ENCODE assay signal across 8 mouse cellular contexts in genomic region chr3:152114786-152115185, GRCm38 (mm10). TPM values are rescaled to one million over a fixed set of nuclear protein-coding genes. Genes with fewer than 3 reads are reported as not detected.
DNase-seq lines count a peak whose midpoint lies in the region; ATAC-seq and TF ChIP-seq lines count a peak whose summit lies in the region.

No protein-coding gene starts in this region.

- H3K4me2 ChIP-seq in intestine, postnatal 0 days (replicated peaks; ENCODE audit: low read depth): peak overlapping the region; percentile 32; the same call in 1 of the 2 replicates

- peak; percentile 87 for ATAC-seq in intestine, postnatal 0 days
- ATAC-seq in neutrophil, adult 5-6 weeks (ENCODE audit: extremely low read depth, insufficient number of reproducible peaks, low FRiP score, poor library complexity, severe bottlenecking): peak; percentile 57; the same call in 1 of the 2 replicates
- ATAC-seq in CD4-positive, CD25-positive, alpha-beta regulatory T cell, adult 4 months: no peak

- no peaks in the 10 kb centered on the region for H3K36me3 ChIP-seq in intestine, postnatal 0 days (ENCODE audit: control insufficient read depth, insufficient read depth)

- H3K27ac ChIP-seq in intestine, postnatal 0 days (ENCODE audit: low read depth, low read length): peak overlapping the region; percentile 58
- H3K27ac ChIP-seq in layer of hippocampus, adult 2 months: no peak overlapping the region

- no peak for TF ChIP-seq POLR2A in lung, adult 2 months (IDR thresholded peaks at IDR 0.05; ENCODE audit: borderline replicate concordance, extremely low read depth, low read depth, low read length)

- no peaks in the 10 kb centered on the region for H3K27me3 ChIP-seq in intestine, postnatal 0 days (replicated peaks; ENCODE audit: control insufficient read depth, insufficient read depth, low read length)

- H3K9me3 ChIP-seq in intestine, postnatal 0 days (ENCODE audit: control insufficient read depth): no peaks in the 10 kb centered on the region

- peaks cover 9% of the 10 kb centered on the region; the same call in 1 of the 2 replicates for H3K4me1 ChIP-seq in intestine, postnatal 0 days (replicated peaks; ENCODE audit: control insufficient read depth, insufficient read depth, low read length)
- no peaks in the 10 kb centered on the region for H3K4me1 ChIP-seq in lung, adult 2 months (ENCODE audit: control insufficient read depth, insufficient read depth, low read length)

- no peak overlapping the region for H3K9ac ChIP-seq in intestine, postnatal 0 days (ENCODE audit: low read depth, low read length)

- WGBS in intestine, postnatal 0 days: 9% methylated on average over 10 of the region's 10 CpGs
- WGBS in lung, adult 2 months: 2% methylated on average over 10 of the region's 10 CpGs

- H3K4me3 ChIP-seq in intestine, postnatal 0 days (ENCODE audit: low read depth, low read length): no peak overlapping the region
- H3K4me3 ChIP-seq in lung, adult 2 months (replicated peaks; ENCODE audit: extremely low read depth, low read depth, low read length): no peak overlapping the region
- H3K4me3 ChIP-seq in layer of hippocampus, adult 2 months: no peak overlapping the region

- peak; percentile 94 for DNase-seq in Muller cell, postnatal 12 days (ENCODE audit: inconsistent ontology term)
- peak; percentile 77 for DNase-seq in c-Kit-positive CD71-positive TER-119-negative erythroid progenitor cells, embryonic 14.5 days (ENCODE audit: low read depth)
- peak; percentile 33 for DNase-seq in gonadal fat pad, adult 2 months (ENCODE audit: low read depth)
- DNase-seq in lung, adult 2 months: peak; percentile 74
- DNase-seq in layer of hippocampus, adult 2 months (ENCODE audit: low spot score in 2 of 2): no peak

- no peak for TF ChIP-seq CTCF in intestine, postnatal 0 days (IDR thresholded peaks at IDR 0.05; ENCODE audit: low read depth)
- no peak for TF ChIP-seq CTCF in lung, adult 2 months (IDR thresholded peaks at IDR 0.05; ENCODE audit: insufficient read depth, low read length)
- no peak for TF ChIP-seq CTCF in layer of hippocampus, adult 2 months (conservative IDR thresholded peaks at IDR 0.05)

RNA-seq across cellular contexts. Expression of gene Gipc2, which starts 51.2 kb away (rescaled TPM):
- 3.7 and 7.1 TPM in 2 replicates for polyA plus RNA-seq in gonadal fat pad, adult 2 months (2012; rRNA removed)
- 222 and 243 TPM in 2 replicates for polyA plus RNA-seq in intestine, postnatal 0 days (2015; fragmentation: Nextera tagmentation; extraction: Ambion mirVana)
- polyA plus RNA-seq in lung, adult 2 months (2012; rRNA removed): 20.1 and 36.6 TPM in 2 replicates
- total RNA-seq in neutrophil, adult 5-6 weeks (2017): not detected in 2 replicates
- total RNA-seq in layer of hippocampus, adult 2 months (2021): 1 to 10 TPM in 1 of 2 experiments, under 1 TPM in 1; 0.98 to 1.3 TPM
- polyA plus RNA-seq in CD4-positive, CD25-positive, alpha-beta regulatory T cell, adult 4 months (2017; shearing (Covaris generic)): not detected

Comparison
In these comparisons a context has a peak if more than half of its experiments do, and no peak if none do; other contexts are left out.
1. DNase-seq: peak in Muller cell, postnatal 12 days (single experiment), c-Kit-positive CD71-positive TER-119-negative erythroid progenitor cells, embryonic 14.5 days (single experiment), gonadal fat pad, adult 2 months (single experiment) and lung, adult 2 months (single experiment); none in layer of hippocampus, adult 2 months (0 of 2).